21 mouse cellular contexts compared by ENCODE assay signal in genomic region chr11:34416619-34416979, GRCm38 (mm10).
A peak's percentile ranks its signal among the peaks of the same experiment; 100 is the strongest.
DNase-seq lines count a peak whose midpoint lies in the region; ATAC-seq and TF ChIP-seq lines count a peak whose summit lies in the region.
"Had no signal": no experiment of that assay in that cellular context is flagged by ENCODE, and none has a peak within 500 bp of the region (broad histone marks: within the 10 kb centered on the region; RNA-seq: fewer than 3 reads in every experiment).

No protein-coding gene starts in this region.

- H3K4me2 ChIP-seq in forebrain, embryonic 12.5 days = no peak overlapping the region
- H3K4me2 ChIP-seq in forebrain, embryonic 14.5 days (ENCODE audit: low read length) = no peak overlapping the region
- no peak overlapping the region for H3K4me2 ChIP-seq in hindbrain, postnatal 0 days (ENCODE audit: low read depth, low read length)
- H3K4me2 ChIP-seq in hindbrain, embryonic 14.5 days (replicated peaks) = no peak overlapping the region
- H3K4me2 ChIP-seq in forebrain, postnatal 0 days (ENCODE audit: low read depth) = no peak overlapping the region
- 0 out of 2 replicates have a peak overlapping the region, but pooled peaks have one; percentile 11 for H3K4me2 ChIP-seq in midbrain, embryonic 15.5 days
- H3K4me2 ChIP-seq: liver, embryonic 15.5 days; lung, embryonic 15.5 days had no signal

- no peak overlapping the region for H3K9ac ChIP-seq in forebrain, embryonic 12.5 days
- no peak overlapping the region for H3K9ac ChIP-seq in forebrain, embryonic 14.5 days (ENCODE audit: low read length)
- no peak overlapping the region for H3K9ac ChIP-seq in hindbrain, postnatal 0 days (replicated peaks; ENCODE audit: low read length)
- no peak overlapping the region for H3K9ac ChIP-seq in hindbrain, embryonic 14.5 days
- no peak overlapping the region for H3K9ac ChIP-seq in forebrain, postnatal 0 days
- no peak overlapping the region for H3K9ac ChIP-seq in midbrain, embryonic 15.5 days
- H3K9ac ChIP-seq: liver, embryonic 15.5 days; lung, embryonic 15.5 days had no signal

- H3K4me1 ChIP-seq in forebrain, embryonic 12.5 days = peaks cover 17% of the 10 kb centered on the region
- H3K4me1 ChIP-seq in forebrain, embryonic 14.5 days (ENCODE audit: control insufficient read depth, insufficient read depth, low read length) = peaks cover 11% of the 10 kb centered on the region; the same call in 1 of the 2 replicates
- peaks cover 4% of the 10 kb centered on the region for H3K4me1 ChIP-seq in hindbrain, postnatal 0 days (ENCODE audit: insufficient read depth, low read length)
- H3K4me1 ChIP-seq in hindbrain, embryonic 14.5 days (replicated peaks; ENCODE audit: control insufficient read depth, insufficient read depth, low read length) = peaks cover 14% of the 10 kb centered on the region
- H3K4me1 ChIP-seq in forebrain, postnatal 0 days (ENCODE audit: insufficient read depth) = no peaks in the 10 kb centered on the region
- peaks cover 17% of the 10 kb centered on the region for H3K4me1 ChIP-seq in midbrain, embryonic 15.5 days
- H3K4me1 ChIP-seq: liver, embryonic 15.5 days; lung, embryonic 15.5 days; megakaryocyte, embryonic 14.5 days had no signal

- 63% methylated on average over 3 of the region's 3 CpGs for WGBS in forebrain, embryonic 12.5 days
- WGBS in forebrain, embryonic 14.5 days = 59% methylated on average over 3 of the region's 3 CpGs
- 48% methylated on average over 3 of the region's 3 CpGs for WGBS in hindbrain, postnatal 0 days
- 61% methylated on average over 3 of the region's 3 CpGs for WGBS in hindbrain, embryonic 14.5 days
- WGBS in forebrain, postnatal 0 days = 55% methylated on average over 3 of the region's 3 CpGs
- 65% methylated on average over 3 of the region's 3 CpGs for WGBS in midbrain, embryonic 15.5 days

- no peaks in the 10 kb centered on the region; the same call in 1 of the 2 replicates for H3K27me3 ChIP-seq in forebrain, embryonic 12.5 days
- H3K27me3 ChIP-seq in forebrain, embryonic 14.5 days (replicated peaks; ENCODE audit: control insufficient read depth, insufficient read depth, low read length) = no peaks in the 10 kb centered on the region
- no peaks in the 10 kb centered on the region for H3K27me3 ChIP-seq in hindbrain, postnatal 0 days (ENCODE audit: insufficient read depth, low read length)
- no peaks in the 10 kb centered on the region for H3K27me3 ChIP-seq in hindbrain, embryonic 14.5 days (ENCODE audit: control insufficient read depth, insufficient read depth, low read length)
- H3K27me3 ChIP-seq in forebrain, postnatal 0 days (ENCODE audit: insufficient read depth, low read length) = no peaks in the 10 kb centered on the region
- H3K27me3 ChIP-seq in midbrain, embryonic 15.5 days (replicated peaks) = no peaks in the 10 kb centered on the region
- H3K27me3 ChIP-seq: liver, embryonic 15.5 days; lung, embryonic 15.5 days; megakaryocyte, embryonic 14.5 days had no signal

- no peak overlapping the region for H3K4me3 ChIP-seq in forebrain, embryonic 12.5 days (replicated peaks)
- no peak overlapping the region for H3K4me3 ChIP-seq in forebrain, embryonic 14.5 days (ENCODE audit: low read depth, low read length)
- H3K4me3 ChIP-seq in hindbrain, postnatal 0 days (ENCODE audit: low read length) = no peak overlapping the region
- H3K4me3 ChIP-seq in hindbrain, embryonic 14.5 days (replicated peaks; ENCODE audit: low read length) = no peak overlapping the region
- H3K4me3 ChIP-seq in forebrain, postnatal 0 days (ENCODE audit: low read depth, low read length) = no peak overlapping the region
- H3K4me3 ChIP-seq in midbrain, embryonic 15.5 days = no peak overlapping the region
- H3K4me3 ChIP-seq: heart, adult 2 months; limb, embryonic 10.5 days; liver, embryonic 15.5 days; lung, embryonic 15.5 days; megakaryocyte, embryonic 14.5 days had no signal

- no peak for TF ChIP-seq CTCF in hindbrain, postnatal 0 days (IDR thresholded peaks at IDR 0.05; ENCODE audit: low read depth)
- TF ChIP-seq CTCF in forebrain, postnatal 0 days (IDR thresholded peaks at IDR 0.05; ENCODE audit: low read depth) = no peak

- no peaks in the 10 kb centered on the region for H3K36me3 ChIP-seq in forebrain, embryonic 12.5 days (replicated peaks)
- no peaks in the 10 kb centered on the region for H3K36me3 ChIP-seq in forebrain, embryonic 14.5 days (ENCODE audit: control insufficient read depth, insufficient read depth, low read length)
- H3K36me3 ChIP-seq in hindbrain, postnatal 0 days (ENCODE audit: insufficient read depth, low read length) = no peaks in the 10 kb centered on the region
- no peaks in the 10 kb centered on the region for H3K36me3 ChIP-seq in hindbrain, embryonic 14.5 days (replicated peaks; ENCODE audit: control insufficient read depth, insufficient read depth)
- H3K36me3 ChIP-seq in forebrain, postnatal 0 days (ENCODE audit: insufficient read depth) = no peaks in the 10 kb centered on the region; the same call in 1 of the 2 replicates
- no peaks in the 10 kb centered on the region for H3K36me3 ChIP-seq in midbrain, embryonic 15.5 days (replicated peaks)
- H3K36me3 ChIP-seq: limb, embryonic 10.5 days; liver, embryonic 15.5 days; lung, embryonic 15.5 days had no signal

- H3K27ac ChIP-seq in forebrain, embryonic 12.5 days = 0 out of 2 replicates have a peak overlapping the region, but pooled peaks have one; percentile 3
- no peak overlapping the region for H3K27ac ChIP-seq in forebrain, embryonic 14.5 days (ENCODE audit: low read depth, low read length)
- no peak overlapping the region for H3K27ac ChIP-seq in hindbrain, postnatal 0 days
- no peak overlapping the region for H3K27ac ChIP-seq in hindbrain, embryonic 14.5 days
- H3K27ac ChIP-seq in forebrain, postnatal 0 days (ENCODE audit: low read depth, low read length) = no peak overlapping the region
- H3K27ac ChIP-seq in midbrain, embryonic 15.5 days = peak overlapping the region; percentile 45; the same call in 1 of the 2 replicates
- H3K27ac ChIP-seq: heart, adult 2 months; limb, embryonic 10.5 days; liver, embryonic 15.5 days; lung, embryonic 15.5 days; stomach, postnatal 0 days had no signal

- ATAC-seq in forebrain, embryonic 12.5 days (ENCODE audit: low FRiP score) = no peak
- ATAC-seq in forebrain, embryonic 14.5 days = no peak
- 0 out of 2 replicates have a peak, but pooled peaks have one; percentile 29 for ATAC-seq in hindbrain, postnatal 0 days
- ATAC-seq in hindbrain, embryonic 14.5 days (ENCODE audit: low FRiP score) = no peak
- peak; percentile 16; the same call in 1 of the 2 replicates for ATAC-seq in forebrain, postnatal 0 days
- peak; percentile 38; the same call in 1 of the 2 replicates for ATAC-seq in midbrain, embryonic 15.5 days (replicated peaks)

- DNase-seq in forebrain, embryonic 14.5 days (ENCODE audit: low spot score) = no peak
- DNase-seq in hindbrain, postnatal 0 days (ENCODE audit: low spot score) = peak; percentile 24
- DNase-seq in hindbrain, embryonic 14.5 days (ENCODE audit: low spot score) = no peak
- DNase-seq in forebrain, postnatal 0 days = no peak
- DNase-seq in layer of hippocampus, postnatal 36 days = no peak
- DNase-seq: adrenal gland, postnatal 25 days; cerebellum, adult 9-10 months; gastrocnemius, postnatal 25 days; kidney, adult 8-10 months; kidney, postnatal 10 days; liver; lung, postnatal 36 days; thymus, adult 2 months had no signal

- H3K9me3 ChIP-seq in forebrain, embryonic 12.5 days = no peaks in the 10 kb centered on the region
- no peaks in the 10 kb centered on the region for H3K9me3 ChIP-seq in forebrain, embryonic 14.5 days (replicated peaks; ENCODE audit: control insufficient read depth, low read length)
- no peaks in the 10 kb centered on the region for H3K9me3 ChIP-seq in hindbrain, postnatal 0 days (ENCODE audit: low read length)
- no peaks in the 10 kb centered on the region for H3K9me3 ChIP-seq in hindbrain, embryonic 14.5 days (ENCODE audit: control insufficient read depth, low read length)
- no peaks in the 10 kb centered on the region for H3K9me3 ChIP-seq in forebrain, postnatal 0 days (ENCODE audit: low read length)
- no peaks in the 10 kb centered on the region for H3K9me3 ChIP-seq in midbrain, embryonic 15.5 days
- H3K9me3 ChIP-seq: limb, embryonic 10.5 days; liver, embryonic 15.5 days; lung, embryonic 15.5 days; megakaryocyte, embryonic 14.5 days had no signal

Comparison
In these comparisons a context has a peak if more than half of its experiments do, and no peak if none do; other contexts are left out.
1. ATAC-seq: peak in hindbrain, postnatal 0 days (single experiment), forebrain, postnatal 0 days (single experiment) and midbrain, embryonic 15.5 days (single experiment); none in forebrain, embryonic 12.5 days (single experiment), forebrain, embryonic 14.5 days (single experiment) and hindbrain, embryonic 14.5 days (single experiment).
2. H3K27ac ChIP-seq: peak in forebrain, embryonic 12.5 days (single experiment) and midbrain, embryonic 15.5 days (single experiment); none in forebrain, embryonic 14.5 days (single experiment), hindbrain, postnatal 0 days (single experiment), hindbrain, embryonic 14.5 days (single experiment) and forebrain, postnatal 0 days (single experiment).